Mouse (Mus musculus) heart, embryonic 13.5 days (tissue): Measurements from ENCODE around the gene Kdr. TPM values are rescaled to one million over a fixed set of nuclear protein-coding genes. Genes with fewer than 3 reads are reported as not detected.

Experiments
- ATAC-seq: fragments of 200-750 bp; cut with Nextera tagmentation; 2 replicates; pipeline ENCODE4 v1.8.0; 2017; ENCODE audit warnings: moderate TSS enrichment; ENCODE audit not compliant: insufficient number of reproducible peaks, low FRiP score, low TSS enrichment; ENCODE audit errors: extremely low read depth
- H3K27ac ChIP-seq: fragments of 300-500 bp; sonication (generic); replicated peaks from 2 replicates; pipeline ENCODE4 v1.5.1; 2015; ENCODE audit warnings: moderate library complexity, mild to moderate bottlenecking, inconsistent platforms
- H3K27me3 ChIP-seq: fragments of 300-500 bp; sonication (generic); replicated peaks from 2 replicates; pipeline ENCODE4 v1.6.1; 2015; ENCODE audit warnings: mild to moderate bottlenecking, inconsistent platforms
- H3K36me3 ChIP-seq: fragments of 300-500 bp; sonication (generic); 2 replicates; pipeline ENCODE4 v1.6.1; 2015; ENCODE audit warnings: mild to moderate bottlenecking, inconsistent platforms
- H3K4me1 ChIP-seq: fragments of 300-500 bp; sonication (generic); 2 replicates; pipeline ENCODE4 v1.6.1; 2015; ENCODE audit warnings: inconsistent platforms
- H3K4me2 ChIP-seq: fragments of 300-500 bp; sonication (generic); 2 replicates; pipeline ENCODE4 v1.6.1; 2015; ENCODE audit warnings: inconsistent platforms, mild to moderate bottlenecking, moderate library complexity
- H3K4me3 ChIP-seq: fragments of 300-500 bp; sonication (generic); 2 replicates; pipeline ENCODE4 v1.5.1; 2015; ENCODE audit warnings: moderate library complexity, mild to moderate bottlenecking, inconsistent platforms
- H3K9ac ChIP-seq: fragments of 300-500 bp; sonication (generic); 2 replicates; pipeline ENCODE4 v1.6.1; 2015; ENCODE audit warnings: inconsistent platforms, mild to moderate bottlenecking, moderate library complexity
- H3K9me3 ChIP-seq: fragments of 300-500 bp; sonication (generic); 2 replicates; pipeline ENCODE4 v1.6.1; 2016; ENCODE audit warnings: inconsistent platforms
- WGBS: fragments of 180-500 bp; shearing (Covaris S2); methylation state at CpG from one replicate; pipeline ENCODE4 v1.1.7; 2015; ENCODE audit warnings: mixed read lengths; 5-methylcytosine and 5-hydroxymethylcytosine counted together
- microRNA-seq: library from miRNA; unstranded; fragments of <30 nt; microRNA quantifications from one replicate; pipeline ENCODE4, GENCODE M21; 2016
- polyA plus RNA-seq: library from polyadenylated mRNA; unstranded; fragments of >200 nt; fragmentation: Nextera tagmentation; extraction: Ambion mirVana; gene quantifications from 2 replicates; pipeline ENCODE4 v1.2.1, GENCODE M21; 2015

Gene Kdr
- polyA plus RNA-seq, 1 experiment from 2014 or later = 35.0 TPM

DNA sequence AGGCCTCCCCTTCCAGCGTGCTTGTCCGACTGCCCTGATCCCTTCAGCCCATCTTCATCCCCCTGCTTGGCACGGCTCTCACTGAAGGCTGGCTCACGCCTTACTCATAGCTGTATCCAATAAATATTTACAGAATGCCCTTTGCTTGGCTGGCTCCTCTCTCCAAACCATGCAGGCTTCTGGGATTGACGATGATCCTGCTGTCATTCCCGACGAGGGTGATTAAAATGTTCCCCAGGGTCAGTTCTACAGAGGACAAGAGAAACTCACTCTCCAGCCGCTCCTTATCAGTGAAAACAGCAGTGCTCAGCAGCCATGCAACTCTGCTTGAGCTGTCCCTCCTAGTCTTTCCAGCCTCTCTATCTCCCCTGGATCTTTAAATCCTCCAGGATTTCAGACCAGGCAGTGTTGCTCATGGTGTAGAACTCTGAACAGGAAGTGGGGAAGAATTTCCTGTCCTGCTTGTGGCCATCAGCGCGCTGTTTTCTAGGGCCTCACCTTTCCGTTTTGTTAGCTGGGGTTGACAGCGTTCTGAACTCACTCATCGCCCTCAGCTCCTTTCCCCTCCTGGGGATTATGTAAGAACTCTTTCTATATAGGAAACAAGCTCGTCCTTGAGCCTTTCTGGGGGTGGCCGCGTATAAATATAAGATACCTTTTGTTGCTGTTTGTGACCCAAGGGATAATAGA lies 77.9 kb downstream of the Kdr start:
- Histone ChIP-seq H3K9me3 (no peaks in the 10 kb centered on the region), H3K9ac (no peak overlapping the region; the same call in 1 of the 2 replicates), H3K36me3 (no peaks in the 10 kb centered on the region), H3K4me2 (peak overlapping the region; percentile 55), H3K4me3 (peak overlapping the region; percentile 5), H3K4me1 (peaks cover 32% of the 10 kb centered on the region), H3K27me3 (no peaks in the 10 kb centered on the region), H3K27ac (peak overlapping the region; percentile 53)
- ATAC-seq = no peak
- 11% methylated on average over 16 of the region's 16 CpGs for WGBS

DNA sequence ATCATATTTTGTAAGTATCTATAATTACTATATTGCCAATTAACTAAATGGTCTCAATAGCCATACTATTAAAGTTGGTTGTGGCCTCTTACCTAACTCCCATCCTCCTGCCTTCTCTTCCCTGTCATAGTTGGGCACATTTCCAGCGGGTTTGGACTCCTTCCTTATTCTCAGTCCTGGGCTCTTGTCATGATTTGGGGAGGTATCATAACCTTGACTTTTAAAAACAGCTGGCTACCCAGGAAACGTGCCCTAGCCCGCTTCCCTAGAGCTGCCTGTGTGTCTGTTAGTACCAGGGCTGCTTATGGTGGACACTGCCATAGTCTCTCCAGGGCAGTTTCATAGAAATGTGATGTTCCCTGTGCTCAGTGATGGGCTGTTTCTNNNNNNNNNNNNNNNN lies 82.9 kb downstream of the Kdr start:
- Histone ChIP-seq H3K4me2 (no peak overlapping the region), H3K4me1 (peaks cover 23% of the 10 kb centered on the region), H3K27me3 (no peaks in the 10 kb centered on the region), H3K4me3 (no peak overlapping the region), H3K36me3 (no peaks in the 10 kb centered on the region), H3K9me3 (no peaks in the 10 kb centered on the region), H3K9ac (no peak overlapping the region), H3K27ac (no peak overlapping the region)
- ATAC-seq = no peak
- 71% methylated on average over 3 of the region's 3 CpGs for WGBS

DNA sequence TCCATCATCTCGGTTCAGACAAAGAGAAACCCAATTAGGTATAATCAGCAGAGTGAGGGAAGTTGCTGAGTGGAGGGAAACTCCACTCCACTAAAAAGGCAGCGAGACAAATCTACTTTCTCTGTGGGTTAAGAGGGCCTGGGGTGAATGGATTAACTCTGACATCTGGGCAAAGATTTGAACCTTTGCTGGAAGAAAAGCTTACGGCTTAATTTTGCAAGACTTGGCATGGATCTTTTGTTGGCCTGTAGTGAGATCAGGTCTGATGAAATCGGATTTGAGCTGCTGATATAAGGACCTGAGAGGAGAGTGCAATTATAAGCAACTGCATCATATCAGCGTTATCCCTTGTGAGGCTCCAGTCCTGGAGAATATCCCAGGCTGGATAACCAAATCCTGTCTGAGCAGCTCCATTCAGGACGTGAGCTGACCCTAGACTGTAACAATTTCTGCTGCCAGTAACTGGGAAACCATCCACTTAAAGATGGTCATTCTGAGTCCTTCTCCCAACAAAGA lies 85.2 kb downstream of the Kdr start:
- WGBS = 47% methylated on average over 6 of the region's 6 CpGs
- H3K36me3 ChIP-seq = no peaks in the 10 kb centered on the region
- H3K27me3 ChIP-seq = no peaks in the 10 kb centered on the region
- no peak overlapping the region for H3K27ac ChIP-seq
- H3K4me2 ChIP-seq = no peak overlapping the region
- peaks cover 12% of the 10 kb centered on the region; the same call in 1 of the 2 replicates for H3K4me1 ChIP-seq
- H3K9ac ChIP-seq = no peak overlapping the region
- H3K9me3 ChIP-seq = no peaks in the 10 kb centered on the region
- no peak overlapping the region for H3K4me3 ChIP-seq
- no peak for ATAC-seq

Small RNA genes within 50 kb of the gene (microRNA-seq; reads per million reads assigned to microRNA genes)
- gene Gm25374 = not detected

Other genes starting within 250 kb of the Kdr start
- 25.9 and 27.7 TPM in 2 replicates for gene Srd5a3, start 161.8 kb upstream of the Kdr start, polyA plus RNA-seq
- 68.8 and 72.7 TPM in 2 replicates for gene Tmem165, start 205.4 kb upstream of the Kdr start, polyA plus RNA-seq